Mouse (Mus musculus) heart, postnatal 0 days (tissue): ENCODE data around the gene Mast3. TPM values are rescaled to one million over a fixed set of nuclear protein-coding genes. Genes with fewer than 3 reads are reported as not detected.

Experiments used
- ATAC-seq: fragments of 200-750 bp; cut with Nextera tagmentation; 2 replicates; pipeline ENCODE4 v1.8.0; 2017; ENCODE audit warnings: low read depth, moderate number of reproducible peaks, moderate library complexity; ENCODE audit not compliant: insufficient read depth
- DNase-seq: peaks from one replicate; pipeline ENCODE4 v3.0.0-alpha.2; 2016; ENCODE audit warnings: low spot score
- H3K27ac ChIP-seq: fragments of 300-500 bp; sonication (generic); 2 replicates; pipeline ENCODE4 v1.5.1; 2014; ENCODE audit warnings: low read depth, mild to moderate bottlenecking
- H3K27me3 ChIP-seq: fragments of 300-500 bp; sonication (generic); 2 replicates; pipeline ENCODE4 v1.6.1; 2014; ENCODE audit warnings: low read length, mixed read lengths; ENCODE audit not compliant: control insufficient read depth, insufficient read depth
- H3K36me3 ChIP-seq: fragments of 300-500 bp; sonication (generic); replicated peaks from 2 replicates; pipeline ENCODE4 v1.6.1; 2014; ENCODE audit warnings: low read length, mixed read lengths; ENCODE audit not compliant: control insufficient read depth, insufficient read depth
- H3K4me1 ChIP-seq: fragments of 300-500 bp; sonication (generic); 2 replicates; pipeline ENCODE4 v1.6.1; 2014; ENCODE audit warnings: antibody characterized with exemption; ENCODE audit not compliant: control insufficient read depth, insufficient read depth
- H3K4me2 ChIP-seq: fragments of 300-500 bp; sonication (generic); 2 replicates; pipeline ENCODE4 v1.6.1; 2014; ENCODE audit warnings: low read depth, mild to moderate bottlenecking, low read length, moderate library complexity
- H3K4me3 ChIP-seq: fragments of 300-500 bp; sonication (generic); 2 replicates; pipeline ENCODE4 v1.5.1; 2014; ENCODE audit warnings: low read depth, low read length
- H3K9ac ChIP-seq: fragments of 300-500 bp; sonication (generic); replicated peaks from 2 replicates; pipeline ENCODE4 v1.6.1; 2014; ENCODE audit warnings: low read depth, low read length, mixed read lengths
- H3K9me3 ChIP-seq: fragments of 300-500 bp; sonication (generic); replicated peaks from 2 replicates; pipeline ENCODE4 v1.6.1; 2016; ENCODE audit warnings: low read length; ENCODE audit not compliant: control insufficient read depth
- CTCF ChIP-seq: IDR thresholded peaks from 2 replicates; pipeline ENCODE4 v1.5.1; 2016; ENCODE audit warnings: antibody characterized with exemption, control low read depth, low read depth
- EP300 ChIP-seq: IDR thresholded peaks from 2 replicates; pipeline ENCODE4 v1.6.1; 2016; ENCODE audit warnings: antibody characterized with exemption, low read depth
- WGBS: fragments of 180-500 bp; shearing (Covaris S2); extraction: QIAGEN DNeasy Blood & Tissue Kit; methylation state at CpG from one replicate; pipeline ENCODE4 v1.1.7; 2014; 5-methylcytosine and 5-hydroxymethylcytosine counted together
- polyA plus RNA-seq: library from polyadenylated mRNA; unstranded; fragments of >200 nt; fragmentation: Nextera tagmentation; extraction: Ambion mirVana; gene quantifications from 2 replicates; pipeline ENCODE4 v1.2.1, GENCODE M21; 2015
- total RNA-seq: library from RNA; depleted of rRNA; stranded (reverse); fragments of >200 nt; gene quantifications from 2 replicates; pipeline ENCODE4 v1.2.3, GENCODE M21; 2014; ENCODE audit warnings: low replicate concordance

Mast3 gene
- total and polyA plus RNA-seq, 2 experiments from 2014 or later = 2.3 to 5.6 TPM

DNA sequence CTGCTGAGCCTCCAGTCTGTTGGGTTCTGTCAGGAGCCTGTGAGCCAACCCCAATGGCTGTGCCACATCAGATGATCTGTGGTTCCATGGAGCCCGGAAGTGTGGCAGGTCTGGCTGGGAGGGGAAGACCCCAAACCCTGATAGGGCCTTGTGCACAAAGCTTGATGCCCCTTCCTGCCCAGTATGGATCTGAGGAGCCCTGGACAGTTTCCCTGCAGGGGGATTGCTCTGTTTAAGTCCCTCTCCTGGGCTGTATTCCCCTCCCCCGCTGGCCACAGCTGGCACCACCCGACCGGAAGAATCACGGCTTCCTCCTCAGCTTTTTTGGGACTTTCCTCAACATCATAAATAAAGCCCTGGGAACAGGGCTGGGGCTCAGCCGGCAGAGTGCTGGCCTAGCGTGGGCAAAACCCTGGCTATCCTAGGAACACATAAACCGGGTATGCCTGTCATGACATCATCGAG is 28.2 kb upstream of the Mast3 start:
- Histone ChIP-seq H3K36me3 (peaks cover 16% of the 10 kb centered on the region; the same call in 1 of the 2 replicates), H3K9ac (peak overlapping the region; percentile 1; the same call in 1 of the 2 replicates), H3K27ac (peak overlapping the region; percentile 90), H3K4me1 (peaks cover 17% of the 10 kb centered on the region), H3K9me3 (no peaks in the 10 kb centered on the region), H3K4me2 (no peak overlapping the region), H3K4me3 (no peak overlapping the region), H3K27me3 (no peaks in the 10 kb centered on the region)
- ATAC-seq (0 out of 2 replicates have a peak, but pooled peaks have one; percentile 1), DNase-seq (no peak)
- no peak for TF ChIP-seq EP300
- TF ChIP-seq CTCF = no peak
- 45% methylated on average over 9 of the region's 9 CpGs for WGBS

- Histone ChIP-seq H3K4me3 (no peak overlapping the region), H3K4me2 (no peak overlapping the region), H3K36me3 (peaks cover 16% of the 10 kb centered on the region; the same call in 1 of the 2 replicates), H3K9ac (no peak overlapping the region), H3K4me1 (peaks cover 17% of the 10 kb centered on the region), H3K27me3 (no peaks in the 10 kb centered on the region), H3K9me3 (no peaks in the 10 kb centered on the region), H3K27ac (peak overlapping the region; percentile 90; the same call in 1 of the 2 replicates)
- ATAC-seq (no peak), DNase-seq (no peak)
- no peak for TF ChIP-seq CTCF
- TF ChIP-seq EP300 = no peak
- WGBS = 72% methylated on average over 11 of the region's 11 CpGs
Measured at GRCm38 (mm10) chr8:70832371-70832770, 27.5 kb upstream of the Mast3 start.

GRCm38 (mm10) chr8:70831517-70831916 is 26.7 kb upstream of the Mast3 start:
- DNase-seq = no peak

GRCm38 (mm10) chr8:70827796-70828195 is 22.9 kb upstream of the Mast3 start:
- Histone ChIP-seq H3K4me3 (no peak overlapping the region), H3K27ac (no peak overlapping the region), H3K9me3 (no peaks in the 10 kb centered on the region), H3K36me3 (no peaks in the 10 kb centered on the region), H3K4me1 (peaks cover 2% of the 10 kb centered on the region; the same call in 1 of the 2 replicates), H3K27me3 (no peaks in the 10 kb centered on the region), H3K9ac (no peak overlapping the region), H3K4me2 (no peak overlapping the region)
- ATAC-seq (no peak), DNase-seq (no peak)
- TF ChIP-seq EP300 = no peak
- no peak for TF ChIP-seq CTCF
- 85% methylated on average over 1 of the region's 1 CpGs for WGBS

More at GRCm38 (mm10) chr8:70831517-70831916, 26.7 kb upstream of the Mast3 start:
- Histone ChIP-seq H3K4me1 (peaks cover 17% of the 10 kb centered on the region), H3K4me2 (no peak overlapping the region), H3K27ac (0 out of 2 replicates have a peak overlapping the region, but pooled peaks have one; percentile 4), H3K27me3 (no peaks in the 10 kb centered on the region), H3K9ac (no peak overlapping the region), H3K36me3 (peaks cover 11% of the 10 kb centered on the region; the same call in 1 of the 2 replicates), H3K9me3 (no peaks in the 10 kb centered on the region), H3K4me3 (no peak overlapping the region)
- 90% methylated on average over 8 of the region's 8 CpGs for WGBS
- no peak for TF ChIP-seq EP300
- TF ChIP-seq CTCF = no peak
- no peak for ATAC-seq

DNA sequence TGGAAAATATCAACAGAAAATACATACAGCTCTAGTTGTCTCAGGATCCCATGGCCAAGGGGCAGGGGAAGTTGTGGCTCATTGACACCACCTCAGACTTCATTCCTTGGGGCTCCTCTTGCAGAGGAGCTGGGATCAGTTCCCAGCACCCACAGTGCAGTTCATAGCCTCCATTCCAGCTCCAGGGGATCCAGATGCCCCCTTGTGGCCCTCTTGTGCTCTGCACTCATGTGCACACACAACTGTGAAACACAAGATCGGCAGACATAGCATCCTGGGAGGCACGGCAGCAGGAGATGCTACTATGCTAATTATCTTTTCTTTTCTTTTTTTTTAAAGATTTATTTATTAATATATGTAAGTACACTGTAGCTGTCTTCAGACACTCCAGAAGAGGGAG is 22.2 kb upstream of the Mast3 start:
- no peak for TF ChIP-seq EP300
- no peak for TF ChIP-seq CTCF
- 96% methylated on average over 2 of the region's 2 CpGs for WGBS

DNA sequence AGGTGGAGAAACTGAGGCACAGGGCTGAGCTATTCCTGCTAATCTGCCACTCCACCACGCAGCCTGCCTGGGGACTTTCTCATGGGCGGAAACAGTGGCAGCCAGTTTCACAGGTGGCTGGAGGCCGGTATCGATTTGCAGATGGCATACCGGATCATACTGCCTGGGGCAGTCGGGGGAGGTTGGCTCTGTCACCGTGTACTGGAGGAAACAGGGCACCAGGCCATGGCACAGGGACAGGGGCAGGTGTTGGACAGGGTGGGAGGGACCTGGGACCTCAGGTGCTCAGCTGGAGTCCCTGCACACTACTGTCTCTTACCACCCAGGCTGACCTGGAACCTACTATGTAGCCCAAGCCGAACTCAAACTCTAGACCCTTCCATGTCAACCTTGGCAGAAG is 21.0 kb upstream of the Mast3 start:
- H3K4me2 ChIP-seq = no peak overlapping the region
- H3K4me1 ChIP-seq = no peaks in the 10 kb centered on the region
- 0 out of 2 replicates have a peak, but pooled peaks cover 1% of the 10 kb centered on the region for H3K27me3 ChIP-seq
- no peak for DNase-seq
- H3K4me3 ChIP-seq = no peak overlapping the region
- no peaks in the 10 kb centered on the region for H3K9me3 ChIP-seq
- WGBS = 82% methylated on average over 8 of the region's 8 CpGs
- no peaks in the 10 kb centered on the region for H3K36me3 ChIP-seq
- no peak for TF ChIP-seq EP300
- TF ChIP-seq CTCF = no peak
- H3K27ac ChIP-seq = no peak overlapping the region
- no peak for ATAC-seq
- H3K9ac ChIP-seq = no peak overlapping the region

More for the DNA sequence above, 22.2 kb upstream of the Mast3 start:
- no peaks in the 10 kb centered on the region for H3K36me3 ChIP-seq
- H3K27ac ChIP-seq = no peak overlapping the region
- H3K27me3 ChIP-seq = no peaks in the 10 kb centered on the region
- H3K9ac ChIP-seq = no peak overlapping the region
- H3K4me3 ChIP-seq = no peak overlapping the region
- no peak for DNase-seq
- no peaks in the 10 kb centered on the region for H3K9me3 ChIP-seq
- H3K4me1 ChIP-seq = no peaks in the 10 kb centered on the region
- H3K4me2 ChIP-seq = no peak overlapping the region
- no peak for ATAC-seq
